Mouse (Mus musculus) cerebellum, adult (tissue): ENCODE measurements around the gene Olfr1395.

Experiments
- ATAC-seq: cut with Nextera tagmentation; 2 replicates; pipeline ENCODE4 v1.9.2; 2017; ENCODE audit warnings: mild to moderate bottlenecking, moderate library complexity, mixed read lengths; ENCODE audit not compliant: insufficient number of reproducible peaks, low FRiP score, low TSS enrichment

Olfr1395 gene

GRCm38 (mm10) chr11:49141974-49142373 lies at the start of gene Olfr1395:
Gene Olfr1395, plus strand, starts transcription at chr11:49142274.
- no peak for ATAC-seq

- ATAC-seq = no peak
Measured at GRCm38 (mm10) chr11:49092786-49093185, 49.3 kb upstream of the Olfr1395 start.

- no peak for ATAC-seq
Measured at GRCm38 (mm10) chr11:49093861-49094660, 48.0 kb upstream of the Olfr1395 start.

- ATAC-seq = no peak
Measured at GRCm38 (mm10) chr11:49095367-49095766, 46.7 kb upstream of the Olfr1395 start.

- no peak for ATAC-seq
Measured at GRCm38 (mm10) chr11:49100409-49100808, 41.7 kb upstream of the Olfr1395 start.

- no peak for ATAC-seq
Measured at GRCm38 (mm10) chr11:49101500-49101899, 40.6 kb upstream of the Olfr1395 start.

GRCm38 (mm10) chr11:49103047-49103693 lies 38.9 kb upstream of the Olfr1395 start:
- ATAC-seq = peak; percentile 64; the same call in 1 of the 2 replicates

GRCm38 (mm10) chr11:49105752-49106151 lies 36.3 kb upstream of the Olfr1395 start:
- no peak for ATAC-seq

- ATAC-seq = no peak
Measured at GRCm38 (mm10) chr11:49107650-49108537, 34.2 kb upstream of the Olfr1395 start.

GRCm38 (mm10) chr11:49108833-49109232 lies 33.2 kb upstream of the Olfr1395 start:
- ATAC-seq = no peak

GRCm38 (mm10) chr11:49111000-49111399 lies 31.1 kb upstream of the Olfr1395 start:
- no peak for ATAC-seq

GRCm38 (mm10) chr11:49112624-49113219 lies 29.4 kb upstream of the Olfr1395 start:
- ATAC-seq = no peak

GRCm38 (mm10) chr11:49114158-49114557 lies 27.9 kb upstream of the Olfr1395 start:
- ATAC-seq = no peak

- ATAC-seq = no peak
Measured at GRCm38 (mm10) chr11:49114774-49115173, 27.3 kb upstream of the Olfr1395 start, which contains the start of gene Olfr1396. Gene Olfr1396, minus strand, starts transcription at chr11:49114874.

- no peak for ATAC-seq
Measured at GRCm38 (mm10) chr11:49119635-49120034, 22.4 kb upstream of the Olfr1395 start.

- no peak for ATAC-seq
Measured at GRCm38 (mm10) chr11:49124169-49124568, 17.9 kb upstream of the Olfr1395 start.

GRCm38 (mm10) chr11:49154077-49154476 lies 12.0 kb downstream of the Olfr1395 start, which contains the start of gene Olfr1394:
Gene Olfr1394, plus strand, starts transcription at chr11:49154377.
- ATAC-seq = no peak

GRCm38 (mm10) chr11:49156821-49157814 lies 15.0 kb downstream of the Olfr1395 start:
- no peak for ATAC-seq
